Mouse (Mus musculus) lung, postnatal 25 days (tissue): ENCODE measurements around the gene Rint1.

ENCODE experiments used
- DNase-seq: peaks from one replicate; pipeline ENCODE4 v3.0.0; 2022; ENCODE audit warnings: low spot score

Gene Rint1

GRCm38 (mm10) chr5:23864054-23864965 lies 76.8 kb downstream of the Rint1 start:
- no peak for DNase-seq

GRCm38 (mm10) chr5:23865941-23866340 lies 78.4 kb downstream of the Rint1 start:
- no peak for DNase-seq
